Mouse (Mus musculus): ENCODE measurements around the gene Adipor2. TPM values are rescaled to one million over a fixed set of nuclear protein-coding genes. Genes with fewer than 3 reads are reported as not detected.

The Adipor2 gene
- polyA plus RNA-seq, 1 experiment, result 111 TPM

DNA sequence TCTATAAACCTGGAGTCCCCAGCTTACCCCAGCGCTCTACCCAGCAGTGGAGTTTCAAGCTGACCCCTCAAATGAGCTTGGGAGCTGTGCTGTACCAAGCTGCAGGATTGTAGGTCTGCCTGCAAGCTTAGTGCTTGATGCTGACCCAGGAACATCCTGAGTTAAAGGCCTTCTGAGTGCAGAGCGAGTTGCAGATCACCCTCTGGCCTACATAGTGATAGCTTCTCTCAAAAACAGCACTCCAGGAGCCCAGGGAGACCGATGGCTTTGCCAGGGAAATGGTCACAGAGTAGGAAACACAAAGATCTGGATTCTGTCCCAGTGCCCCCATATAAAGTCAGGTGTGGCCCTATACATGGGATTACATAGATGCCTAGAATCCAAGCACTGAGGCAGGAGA is 6.0 kb downstream of the Adipor2 start:
- Histone ChIP-seq H3K4me3 (ENCODE audit: low read depth, low read length) (no peak overlapping the region), H3K27me3 (ENCODE audit: control insufficient read depth, insufficient read depth, low read length, poor library complexity, severe bottlenecking) (no peaks in the 10 kb centered on the region), H3K9me3 (replicated peaks; ENCODE audit: control insufficient read depth, insufficient read depth, low read length, poor library complexity, severe bottlenecking) (no peaks in the 10 kb centered on the region), H3K36me3 (ENCODE audit: control insufficient read depth, insufficient read depth, low read length, poor library complexity, severe bottlenecking) (peaks cover 9% of the 10 kb centered on the region), H3K4me1 (ENCODE audit: control insufficient read depth, insufficient read depth, low read length) (no peaks in the 10 kb centered on the region), H3K27ac (ENCODE audit: insufficient read depth, low read length) (no peak overlapping the region), H3K9ac (ENCODE audit: low read depth, poor library complexity, severe bottlenecking) (no peak overlapping the region)
- TF ChIP-seq EP300 (IDR thresholded peaks at IDR 0.05; ENCODE audit: insufficient read depth, low read depth, low read length), result no peak
- no peak for TF ChIP-seq POLR2A (IDR thresholded peaks at IDR 0.05; ENCODE audit: insufficient read depth, low read length)
- TF ChIP-seq CTCF (IDR thresholded peaks at IDR 0.05; ENCODE audit: low read depth, low read length), result no peak

DNA sequence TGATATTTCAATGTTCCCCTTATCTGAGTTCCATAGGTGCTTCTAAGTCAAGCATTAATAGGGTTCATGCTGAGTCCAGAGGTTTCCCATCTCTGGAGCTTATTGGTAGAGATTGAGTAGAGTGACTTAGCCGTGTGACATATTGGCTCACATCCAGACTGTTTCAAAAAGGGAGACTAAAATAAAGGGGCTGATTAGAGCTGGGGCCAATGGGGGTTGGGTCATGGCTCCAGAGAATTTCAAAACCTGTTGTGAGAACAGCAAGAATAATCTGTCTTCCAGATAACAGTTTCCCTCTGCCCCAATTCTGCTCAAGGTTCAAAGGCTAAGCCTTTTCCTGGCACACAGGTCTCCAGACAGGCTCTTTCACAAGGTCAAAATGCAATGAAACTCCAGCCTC is 7.7 kb downstream of the Adipor2 start:
- H3K4me3 ChIP-seq (ENCODE audit: low read depth, low read length), result no peak overlapping the region
- no peak overlapping the region for H3K9ac ChIP-seq (ENCODE audit: low read depth, poor library complexity, severe bottlenecking)
- H3K27me3 ChIP-seq (ENCODE audit: control insufficient read depth, insufficient read depth, low read length, poor library complexity, severe bottlenecking), result no peaks in the 10 kb centered on the region
- peaks cover 20% of the 10 kb centered on the region for H3K36me3 ChIP-seq (ENCODE audit: control insufficient read depth, insufficient read depth, low read length, poor library complexity, severe bottlenecking)
- H3K4me1 ChIP-seq (ENCODE audit: control insufficient read depth, insufficient read depth, low read length), result no peaks in the 10 kb centered on the region
- H3K9me3 ChIP-seq (replicated peaks; ENCODE audit: control insufficient read depth, insufficient read depth, low read length, poor library complexity, severe bottlenecking), result no peaks in the 10 kb centered on the region
- no peak overlapping the region for H3K27ac ChIP-seq (ENCODE audit: insufficient read depth, low read length)
- TF ChIP-seq EP300 (IDR thresholded peaks at IDR 0.05; ENCODE audit: insufficient read depth, low read depth, low read length), result no peak

DNA sequence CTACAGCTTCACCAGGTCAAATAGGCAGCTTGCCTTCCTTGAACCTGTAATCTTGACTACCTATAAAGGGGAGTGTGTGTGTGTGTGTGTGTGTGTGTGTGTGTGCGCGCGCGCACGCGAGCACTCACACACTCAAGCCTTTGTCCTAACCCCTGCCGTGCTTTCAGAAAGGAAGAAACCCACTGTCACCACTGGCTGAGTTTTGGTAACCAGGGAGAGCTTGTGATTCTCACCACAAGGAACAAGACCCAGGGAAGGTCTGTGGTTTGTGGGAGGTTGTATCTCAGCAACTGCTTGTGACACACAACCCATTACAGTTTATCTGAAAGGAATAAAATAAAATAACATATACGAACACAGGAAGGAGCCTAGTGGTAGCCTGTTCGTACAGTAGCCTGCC is 8.9 kb downstream of the Adipor2 start:
- no peak overlapping the region for H3K4me3 ChIP-seq (ENCODE audit: low read depth, low read length)
- no peak for TF ChIP-seq POLR2A (IDR thresholded peaks at IDR 0.05; ENCODE audit: insufficient read depth, low read length)
- TF ChIP-seq CTCF (IDR thresholded peaks at IDR 0.05; ENCODE audit: low read depth, low read length), result no peak
- TF ChIP-seq EP300 (IDR thresholded peaks at IDR 0.05; ENCODE audit: insufficient read depth, low read depth, low read length), result no peak
- H3K9ac ChIP-seq (ENCODE audit: low read depth, poor library complexity, severe bottlenecking), result no peak overlapping the region
- no peak overlapping the region for H3K27ac ChIP-seq (ENCODE audit: insufficient read depth, low read length)
- H3K4me1 ChIP-seq (ENCODE audit: control insufficient read depth, insufficient read depth, low read length), result no peaks in the 10 kb centered on the region
- H3K9me3 ChIP-seq (replicated peaks; ENCODE audit: control insufficient read depth, insufficient read depth, low read length, poor library complexity, severe bottlenecking), result no peaks in the 10 kb centered on the region
- peaks cover 29% of the 10 kb centered on the region for H3K36me3 ChIP-seq (ENCODE audit: control insufficient read depth, insufficient read depth, low read length, poor library complexity, severe bottlenecking)
- H3K27me3 ChIP-seq (ENCODE audit: control insufficient read depth, insufficient read depth, low read length, poor library complexity, severe bottlenecking), result no peaks in the 10 kb centered on the region

DNA sequence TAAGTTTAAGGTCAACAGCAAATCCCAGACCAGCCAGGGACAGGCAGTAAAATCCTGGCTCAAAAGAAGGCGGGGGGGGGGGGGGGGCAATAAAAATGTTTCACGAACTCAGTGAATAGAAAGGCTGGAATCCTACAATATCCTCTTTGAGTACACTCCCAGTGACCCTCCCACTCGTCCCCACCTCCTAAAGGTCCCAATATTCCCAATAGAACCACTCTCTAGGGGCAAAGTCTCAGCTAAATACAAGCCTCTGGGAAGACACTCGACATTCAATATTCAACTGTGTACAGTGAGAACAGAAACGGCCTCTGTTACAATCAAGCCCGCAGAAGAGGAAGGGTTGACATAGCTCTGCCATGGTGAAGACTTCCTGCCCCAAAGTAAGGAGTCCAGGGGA is 9.7 kb downstream of the Adipor2 start:
- Histone ChIP-seq H3K27me3 (ENCODE audit: control insufficient read depth, insufficient read depth, low read length, poor library complexity, severe bottlenecking) (no peaks in the 10 kb centered on the region), H3K9me3 (replicated peaks; ENCODE audit: control insufficient read depth, insufficient read depth, low read length, poor library complexity, severe bottlenecking) (no peaks in the 10 kb centered on the region), H3K9ac (ENCODE audit: low read depth, poor library complexity, severe bottlenecking) (no peak overlapping the region), H3K27ac (ENCODE audit: insufficient read depth, low read length) (no peak overlapping the region), H3K36me3 (ENCODE audit: control insufficient read depth, insufficient read depth, low read length, poor library complexity, severe bottlenecking) (peaks cover 31% of the 10 kb centered on the region), H3K4me3 (ENCODE audit: low read depth, low read length) (no peak overlapping the region), H3K4me1 (ENCODE audit: control insufficient read depth, insufficient read depth, low read length) (no peaks in the 10 kb centered on the region)
- TF ChIP-seq CTCF (IDR thresholded peaks at IDR 0.05; ENCODE audit: low read depth, low read length) (no peak), POLR2A (IDR thresholded peaks at IDR 0.05; ENCODE audit: insufficient read depth, low read length) (no peak), EP300 (IDR thresholded peaks at IDR 0.05; ENCODE audit: insufficient read depth, low read depth, low read length) (no peak)

DNA sequence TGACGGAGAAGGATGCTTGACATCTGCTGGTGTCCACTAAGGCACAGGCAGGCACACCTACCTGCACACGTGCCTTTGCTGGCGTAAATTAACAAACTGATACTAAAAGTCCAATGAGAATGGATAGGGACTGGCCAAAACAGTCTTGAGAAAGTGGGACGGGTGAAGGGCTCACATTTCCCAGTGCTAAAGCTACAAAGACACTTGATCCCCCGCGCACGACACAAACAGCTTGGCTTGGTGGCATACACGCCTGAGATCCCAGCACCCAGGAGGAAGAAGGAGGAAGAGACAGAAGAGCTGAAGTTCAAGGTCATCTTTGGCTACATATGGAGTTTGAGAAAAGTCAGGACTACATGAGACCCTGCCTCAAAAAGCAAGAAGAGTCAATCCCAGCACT is 11.0 kb downstream of the Adipor2 start:
- Histone ChIP-seq H3K9me3 (replicated peaks; ENCODE audit: control insufficient read depth, insufficient read depth, low read length, poor library complexity, severe bottlenecking) (no peaks in the 10 kb centered on the region), H3K36me3 (ENCODE audit: control insufficient read depth, insufficient read depth, low read length, poor library complexity, severe bottlenecking) (peaks cover 28% of the 10 kb centered on the region), H3K4me3 (ENCODE audit: low read depth, low read length) (no peak overlapping the region), H3K27me3 (ENCODE audit: control insufficient read depth, insufficient read depth, low read length, poor library complexity, severe bottlenecking) (no peaks in the 10 kb centered on the region), H3K9ac (ENCODE audit: low read depth, poor library complexity, severe bottlenecking) (no peak overlapping the region), H3K27ac (ENCODE audit: insufficient read depth, low read length) (no peak overlapping the region), H3K4me1 (ENCODE audit: control insufficient read depth, insufficient read depth, low read length) (no peaks in the 10 kb centered on the region)
- TF ChIP-seq EP300 (IDR thresholded peaks at IDR 0.05; ENCODE audit: insufficient read depth, low read depth, low read length), result no peak
- TF ChIP-seq POLR2A (IDR thresholded peaks at IDR 0.05; ENCODE audit: insufficient read depth, low read length), result no peak
- TF ChIP-seq CTCF (IDR thresholded peaks at IDR 0.05; ENCODE audit: low read depth, low read length), result no peak

DNA sequence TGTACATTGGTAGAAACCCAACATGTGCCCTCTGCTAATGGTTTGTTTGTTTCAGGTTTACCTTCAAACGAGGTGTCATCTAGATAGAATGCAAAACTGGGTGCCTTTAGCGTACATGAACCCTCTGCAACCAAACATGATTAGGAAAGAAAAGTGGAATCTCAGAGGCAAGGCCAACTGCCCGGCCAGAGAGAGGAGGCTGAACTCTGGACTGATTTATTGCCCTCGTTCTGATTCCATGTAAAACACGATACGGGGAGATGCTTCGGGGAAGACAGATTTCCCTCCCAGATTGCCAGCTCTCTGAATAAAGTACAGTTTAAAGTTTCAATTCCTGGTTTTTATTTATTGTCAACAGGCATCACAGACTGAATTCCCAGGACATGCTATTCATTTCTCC is 12.2 kb downstream of the Adipor2 start:
- Histone ChIP-seq H3K4me3 (ENCODE audit: low read depth, low read length) (no peak overlapping the region), H3K27ac (ENCODE audit: insufficient read depth, low read length) (no peak overlapping the region), H3K36me3 (ENCODE audit: control insufficient read depth, insufficient read depth, low read length, poor library complexity, severe bottlenecking) (peaks cover 34% of the 10 kb centered on the region), H3K9ac (ENCODE audit: low read depth, poor library complexity, severe bottlenecking) (no peak overlapping the region), H3K4me1 (ENCODE audit: control insufficient read depth, insufficient read depth, low read length) (no peaks in the 10 kb centered on the region), H3K27me3 (ENCODE audit: control insufficient read depth, insufficient read depth, low read length, poor library complexity, severe bottlenecking) (no peaks in the 10 kb centered on the region), H3K9me3 (replicated peaks; ENCODE audit: control insufficient read depth, insufficient read depth, low read length, poor library complexity, severe bottlenecking) (no peaks in the 10 kb centered on the region)
- TF ChIP-seq POLR2A (IDR thresholded peaks at IDR 0.05; ENCODE audit: insufficient read depth, low read length) (no peak), CTCF (IDR thresholded peaks at IDR 0.05; ENCODE audit: low read depth, low read length) (no peak), EP300 (IDR thresholded peaks at IDR 0.05; ENCODE audit: insufficient read depth, low read depth, low read length) (no peak)
